Mouse (Mus musculus) stomach, embryonic 15.5 days (tissue): ENCODE results near the gene Syt5. TPM values are rescaled to one million over a fixed set of nuclear protein-coding genes. Genes with fewer than 3 reads are reported as not detected.

ENCODE experiments used
- ATAC-seq: fragments of 200-750 bp; cut with Nextera tagmentation; 2 replicates; pipeline ENCODE4 v1.8.0; 2017; ENCODE audit warnings: low read depth, moderate number of reproducible peaks, moderate TSS enrichment; ENCODE audit not compliant: insufficient read depth, low FRiP score
- H3K27ac ChIP-seq: fragments of 300-500 bp; sonication (generic); 2 replicates; pipeline ENCODE4 v1.5.1; 2015; ENCODE audit warnings: mild to moderate bottlenecking, inconsistent platforms
- H3K27me3 ChIP-seq: fragments of 300-500 bp; sonication (generic); replicated peaks from 2 replicates; pipeline ENCODE4 v1.6.1; 2015; ENCODE audit warnings: inconsistent platforms
- H3K36me3 ChIP-seq: fragments of 300-500 bp; sonication (generic); 2 replicates; pipeline ENCODE4 v1.6.1; 2015; ENCODE audit warnings: inconsistent platforms
- H3K4me1 ChIP-seq: fragments of 300-500 bp; sonication (generic); 2 replicates; pipeline ENCODE4 v1.6.1; 2015; ENCODE audit warnings: inconsistent platforms
- H3K4me2 ChIP-seq: fragments of 300-500 bp; sonication (generic); 2 replicates; pipeline ENCODE4 v1.6.1; 2015; ENCODE audit warnings: mild to moderate bottlenecking, inconsistent platforms
- H3K4me3 ChIP-seq: fragments of 300-500 bp; sonication (generic); replicated peaks from 2 replicates; pipeline ENCODE4 v1.5.1; 2015; ENCODE audit warnings: inconsistent platforms
- H3K9ac ChIP-seq: fragments of 300-500 bp; sonication (generic); 2 replicates; pipeline ENCODE4 v1.6.1; 2015; ENCODE audit warnings: inconsistent platforms
- H3K9me3 ChIP-seq: fragments of 300-500 bp; sonication (generic); 2 replicates; pipeline ENCODE4 v1.6.1; 2016; ENCODE audit warnings: inconsistent platforms
- WGBS: fragments of 180-500 bp; shearing (Covaris S2); methylation state at CpG from one replicate; pipeline ENCODE4 v1.1.7; 2015; 5-methylcytosine and 5-hydroxymethylcytosine counted together
- microRNA-seq: library from miRNA; unstranded; fragments of <30 nt; microRNA quantifications from one replicate; pipeline ENCODE4, GENCODE M21; 2016
- polyA plus RNA-seq: library from polyadenylated mRNA; unstranded; fragments of >200 nt; fragmentation: Nextera tagmentation; extraction: Ambion mirVana; gene quantifications from 2 replicates; pipeline ENCODE4 v1.2.1, GENCODE M21; 2015

The Syt5 gene
- polyA plus RNA-seq, 1 experiment from 2014 or later = 7.4 TPM

- ATAC-seq = no peak
- 72% methylated on average over 13 of the region's 13 CpGs for WGBS
- Histone ChIP-seq H3K9me3 (no peaks in the 10 kb centered on the region), H3K27me3 (no peaks in the 10 kb centered on the region), H3K4me1 (peaks cover 15% of the 10 kb centered on the region), H3K36me3 (peaks cover 15% of the 10 kb centered on the region), H3K27ac (peak overlapping the region; percentile 27; the same call in 1 of the 2 replicates), H3K4me3 (no peak overlapping the region), H3K4me2 (no peak overlapping the region), H3K9ac (no peak overlapping the region)
Measured at GRCm38 (mm10) chr7:4492284-4493224, 54.8 kb downstream of the Syt5 start.

- H3K36me3 ChIP-seq = peaks cover 18% of the 10 kb centered on the region
- no peaks in the 10 kb centered on the region for H3K9me3 ChIP-seq
- WGBS = 73% methylated on average over 6 of the region's 6 CpGs
- H3K4me3 ChIP-seq = no peak overlapping the region
- H3K4me2 ChIP-seq = no peak overlapping the region
- H3K9ac ChIP-seq = no peak overlapping the region
- H3K27me3 ChIP-seq = no peaks in the 10 kb centered on the region
- peaks cover 14% of the 10 kb centered on the region for H3K4me1 ChIP-seq
- H3K27ac ChIP-seq = no peak overlapping the region
- no peak for ATAC-seq
Measured at GRCm38 (mm10) chr7:4491308-4491707, 56.0 kb downstream of the Syt5 start.

Small RNAs within 50 kb of the gene (microRNA-seq; reads per million reads assigned to microRNA genes)
- not detected for gene Gm23577

Other genes starting within 250 kb of the Syt5 start
- gene Ncr1, start 209.8 kb downstream of the Syt5 start, polyA plus RNA-seq = 0.12 TPM in 1 of 2 replicates, not detected in the other
- gene Gp6, start 149.8 kb downstream of the Syt5 start, polyA plus RNA-seq = 0.22 TPM in 1 of 2 replicates, not detected in the other
- 27.2 and 27.7 TPM in 2 replicates for gene Rdh13, start 101.9 kb downstream of the Syt5 start, polyA plus RNA-seq
- 10.0 and 11.1 TPM in 2 replicates for gene Eps8l1, start 86.9 kb downstream of the Syt5 start, polyA plus RNA-seq
- 51.7 and 53.6 TPM in 2 replicates for gene Ppp1r12c, start 45.9 kb downstream of the Syt5 start, polyA plus RNA-seq
- gene Tnnt1, start 31.2 kb downstream of the Syt5 start, polyA plus RNA-seq = 25.5 and 33.1 TPM in 2 replicates
- 5.4 and 6.4 TPM in 2 replicates for gene Tnni3, start 23.3 kb downstream of the Syt5 start, polyA plus RNA-seq
- gene Dnaaf3, start 15.1 kb downstream of the Syt5 start, polyA plus RNA-seq = 1.3 and 1.7 TPM in 2 replicates
- gene Ptprh, start 56.5 kb upstream of the Syt5 start, polyA plus RNA-seq = 0.80 and 0.89 TPM in 2 replicates
- 2.4 and 4.8 TPM in 2 replicates for gene Tmem86b, start 83.9 kb upstream of the Syt5 start, polyA plus RNA-seq
- 8.5 and 9.0 TPM in 2 replicates for gene Ppp6r1, start 111.5 kb upstream of the Syt5 start, polyA plus RNA-seq
- 83.5 and 94.5 TPM in 2 replicates for gene Hspbp1, start 137.5 kb upstream of the Syt5 start, polyA plus RNA-seq
- 0.94 and 1.3 TPM in 2 replicates for gene Brsk1, start 143.1 kb upstream of the Syt5 start, polyA plus RNA-seq
- 0.85 and 0.88 TPM in 2 replicates for gene Tmem150b, start 177.7 kb upstream of the Syt5 start, polyA plus RNA-seq
- 57.2 and 61.4 TPM in 2 replicates for gene Kmt5c, start 192.6 kb upstream of the Syt5 start, polyA plus RNA-seq
- 66.3 and 70.7 TPM in 2 replicates for gene Cox6b2, start 205.6 kb upstream of the Syt5 start, polyA plus RNA-seq
- not detected in 2 replicates for gene Fam71e2, start 223.8 kb upstream of the Syt5 start, polyA plus RNA-seq
- gene Il11, start 235.3 kb upstream of the Syt5 start, polyA plus RNA-seq = 0.13 and 0.22 TPM in 2 replicates
- 1.2 and 1.4 TPM in 2 replicates for gene Tmem190, start 235.4 kb upstream of the Syt5 start, polyA plus RNA-seq
- 35.4 and 36.4 TPM in 2 replicates for gene Tmem238, start 242.1 kb upstream of the Syt5 start, polyA plus RNA-seq
- 309 and 356 TPM in 2 replicates for gene Rpl28, start 245.3 kb upstream of the Syt5 start, polyA plus RNA-seq